Mouse (Mus musculus) monocyte, adult 59 days (primary cell): Measurements from ENCODE around the gene Slc36a3. TPM values are rescaled to one million over a fixed set of nuclear protein-coding genes. Genes with fewer than 3 reads are reported as not detected.

Experiments used
- total RNA-seq, 2 experiments: library from RNA; stranded (reverse); gene quantifications; one replicate each; pipeline ENCODE4 v1.2.4; 2023

Slc36a3 gene
- total RNA-seq, result under 1 TPM in 1 of 2 experiments, not detected in 1; 0.68 TPM

DNA sequence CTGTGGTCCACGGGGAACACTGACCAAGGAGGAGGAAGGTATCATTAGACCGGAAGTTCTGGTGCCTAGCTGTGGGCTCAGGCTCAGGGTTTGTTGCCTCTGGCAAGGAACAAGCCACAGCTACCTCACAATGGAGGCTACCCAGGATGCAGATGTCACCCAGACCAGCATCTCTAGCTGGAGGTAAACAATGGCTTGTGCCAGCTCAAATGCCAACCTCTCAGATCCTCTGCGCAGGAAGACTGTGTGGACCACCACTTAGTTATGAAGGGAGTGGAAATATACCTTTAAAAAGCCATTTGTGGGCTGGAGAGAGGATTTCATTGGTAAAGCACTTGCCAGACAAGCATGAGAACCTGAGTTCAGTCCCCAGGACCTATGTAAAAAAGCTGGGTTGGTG lies at the start of gene Slc36a3:
Gene Slc36a3 (minus strand): TSS at position 101 of the 400 bp plus-strand sequence.

DNA sequence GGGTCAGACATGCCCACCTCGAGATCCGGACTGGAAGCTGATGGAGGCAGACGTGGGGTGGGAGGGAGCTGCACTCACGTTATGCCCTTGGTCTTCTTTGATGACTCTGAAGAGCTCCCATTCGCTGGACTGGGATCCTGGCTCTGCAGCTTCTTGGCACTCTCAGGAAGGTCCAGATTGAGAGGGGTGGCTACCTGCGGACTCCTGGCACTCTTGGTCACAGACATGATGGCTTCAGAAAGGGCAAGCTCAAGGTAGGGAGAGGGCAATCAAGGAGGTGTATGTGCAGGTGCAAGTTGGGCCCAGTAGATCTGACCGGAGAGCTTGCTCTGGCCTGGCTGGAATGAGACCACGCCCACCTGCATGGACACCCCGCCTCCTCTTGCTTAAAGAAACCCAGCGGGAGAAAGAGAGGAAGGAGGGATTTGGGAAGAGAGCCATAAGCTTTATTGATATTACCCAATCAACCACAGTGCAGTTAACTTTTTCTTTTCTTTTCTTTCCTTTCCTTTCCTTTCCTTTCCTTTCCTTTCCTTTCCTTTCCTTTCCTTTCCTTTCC lies 33.3 kb upstream of the Slc36a3 start, which contains the start of gene Slc36a2:
Gene Slc36a2 (minus strand): TSS at position 345 of the 559 bp plus-strand sequence.

DNA sequence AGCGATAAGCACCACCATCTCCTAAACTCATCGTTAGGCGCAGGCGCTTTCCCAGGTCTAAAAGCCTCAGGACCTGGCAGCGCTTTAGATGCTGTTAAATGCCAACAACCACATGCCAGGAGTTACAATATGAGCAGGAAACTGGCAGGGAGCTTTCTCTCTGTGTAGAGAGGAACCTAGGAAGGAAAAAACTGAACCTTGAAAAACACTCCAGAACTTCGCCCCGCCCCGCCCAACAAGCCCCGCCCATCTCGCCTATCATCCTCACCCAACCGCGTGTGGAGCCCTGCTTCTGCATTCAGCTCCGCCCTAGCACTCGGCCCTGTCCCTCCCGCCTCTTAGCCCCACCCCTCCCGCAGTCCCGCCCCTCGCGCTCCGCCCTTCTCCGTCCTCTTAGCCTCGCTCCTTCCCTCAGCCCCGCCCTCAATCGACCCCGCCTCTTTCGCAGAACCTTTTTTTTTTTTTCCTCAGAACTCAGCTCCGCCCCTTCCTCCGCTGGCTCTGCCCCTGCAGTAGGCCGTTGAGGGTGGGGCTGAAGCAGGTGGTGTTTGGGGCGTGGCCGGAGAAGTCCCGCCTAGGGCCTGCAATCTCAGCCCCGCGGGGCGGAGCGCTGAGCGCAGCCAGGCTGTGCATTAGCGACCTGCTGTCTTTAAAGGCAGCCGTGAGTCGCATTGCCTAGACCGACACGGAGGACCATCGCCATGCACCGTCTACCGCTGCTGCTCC lies 53.9 kb downstream of the Slc36a3 start, which contains the start of gene Gm2a:
Gene Gm2a (plus strand): TSS at position 653 of the 726 bp plus-strand sequence.

DNA sequence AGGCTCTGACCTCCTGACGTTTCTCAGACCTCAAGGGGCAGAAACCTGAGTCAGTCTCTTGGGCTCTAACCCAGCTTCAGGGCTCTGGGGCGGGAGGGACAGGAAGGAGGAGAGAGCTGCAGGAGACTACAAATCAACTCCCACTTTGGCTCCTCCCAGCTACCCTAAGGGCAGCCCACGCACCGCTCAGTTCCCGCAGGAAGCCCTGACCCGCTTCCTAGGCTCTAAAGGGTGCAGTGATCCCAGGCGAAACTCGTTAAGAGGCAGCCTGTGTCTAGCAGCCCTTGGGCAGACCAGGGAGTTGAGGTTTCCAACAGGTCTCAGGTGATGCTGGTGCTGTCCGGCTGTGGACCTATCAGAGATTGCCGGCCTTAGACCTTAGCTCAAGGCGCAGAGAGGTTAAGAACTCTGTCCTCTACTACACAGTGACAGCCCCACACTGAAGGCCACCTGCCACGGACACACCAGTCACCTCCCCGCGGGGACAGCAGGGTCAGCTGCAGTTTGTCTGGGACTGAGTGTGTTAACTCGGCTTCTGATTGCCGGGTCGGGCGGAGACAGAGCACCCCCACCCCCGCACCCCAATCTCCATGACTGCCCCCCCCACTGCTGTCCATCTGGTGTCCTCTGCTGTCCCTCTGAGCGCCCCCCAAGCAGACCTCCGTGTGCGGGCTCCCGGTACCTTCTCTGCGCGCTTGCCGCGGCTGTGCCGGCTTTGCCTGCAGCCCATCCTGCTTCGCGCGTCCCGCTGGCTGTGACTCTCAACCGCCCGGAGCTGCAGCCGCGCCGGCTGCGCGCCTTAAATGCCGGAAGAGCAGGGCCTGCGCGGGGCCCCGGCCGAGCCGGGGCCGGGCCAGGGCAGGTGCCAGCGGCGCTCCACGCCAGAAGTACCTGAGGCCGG lies 73.9 kb downstream of the Slc36a3 start, which contains the start of gene Ccdc69:
Gene Ccdc69 (minus strand): TSS at position 801 of the 901 bp plus-strand sequence.

Other genes with a start within 250 kb of the Slc36a3 start
- 10 to 100 TPM in 1 of 2 experiments, 1 to 10 TPM in 1; 7.3 to 13.7 TPM for gene Gpx3, start 249.3 kb downstream of the Slc36a3 start, total RNA-seq
- gene Tnip1, start 188.8 kb downstream of the Slc36a3 start, total RNA-seq, result 100 to 1,000 TPM; 123 to 134 TPM
- 100 to 1,000 TPM; 213 to 229 TPM for gene Anxa6, start 118.3 kb downstream of the Slc36a3 start, total RNA-seq
- gene Ccdc69, start 73.6 kb downstream of the Slc36a3 start, total RNA-seq, result 10 to 100 TPM; 23.4 to 26.3 TPM
- 100 to 1,000 TPM; 534 to 545 TPM for gene Gm2a, start 53.6 kb downstream of the Slc36a3 start, total RNA-seq
- under 1 TPM; 0.52 to 0.58 TPM for gene Slc36a2, start 33.4 kb upstream of the Slc36a3 start, total RNA-seq
- 10 to 100 TPM; 49.8 to 50.3 TPM for gene Slc36a1, start 52.6 kb upstream of the Slc36a3 start, total RNA-seq
- gene Fat2, start 184.9 kb upstream of the Slc36a3 start, total RNA-seq, result 10 to 100 TPM in 1 of 2 experiments, 1 to 10 TPM in 1; 7.3 to 11.1 TPM